Mouse (Mus musculus): ENCODE measurements around the gene Med15. TPM values are rescaled to one million over a fixed set of nuclear protein-coding genes. Genes with fewer than 3 reads are reported as not detected.

Med15 gene
- total RNA-seq (2014; rRNA removed) (45.6 and 48.5 TPM in 2 replicates), polyA plus RNA-seq (2015; fragmentation: Nextera tagmentation; extraction: Ambion mirVana) (40.9 and 46.9 TPM in 2 replicates)

DNA sequence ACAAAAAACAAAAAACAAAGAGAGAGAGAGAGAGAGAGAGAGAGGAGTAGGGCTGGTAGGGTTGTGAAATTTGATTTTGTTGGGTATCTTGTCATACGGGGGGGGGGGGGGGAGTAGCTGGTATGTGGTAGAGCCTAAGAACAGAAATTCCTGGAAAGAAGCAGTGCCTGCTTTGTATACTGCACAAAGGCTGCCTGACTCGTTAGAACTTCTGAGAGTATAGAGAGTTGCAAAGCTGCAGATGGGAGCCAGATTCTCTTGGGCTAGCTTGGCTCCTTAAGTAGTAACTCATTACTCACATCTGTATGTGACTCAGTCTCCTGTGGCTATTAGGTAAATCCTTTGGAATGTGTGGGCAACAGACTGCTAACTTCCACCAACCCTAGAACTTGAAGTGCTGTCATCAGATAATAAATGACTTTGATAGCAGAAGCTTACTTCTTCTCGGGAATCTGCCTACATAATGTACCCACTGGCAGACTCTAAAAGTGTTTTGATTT is at the start of gene Med15:
Gene Med15, minus strand, starts transcription at position 51 of the 500 bp plus-strand sequence.
- no peak for TF ChIP-seq CTCF (IDR thresholded peaks at IDR 0.05; ENCODE audit: low read depth)
- Histone ChIP-seq H3K9me3 (ENCODE audit: low read length) (no peaks in the 10 kb centered on the region), H3K9ac (no peak within 1 kb of the TSS), H3K4me2 (ENCODE audit: low read depth) (no peak within 1 kb of the TSS), H3K4me1 (ENCODE audit: insufficient read depth) (no peaks in the 10 kb centered on the region), H3K4me3 (ENCODE audit: low read depth, low read length) (no peak within 1 kb of the TSS), H3K36me3 (ENCODE audit: insufficient read depth) (no peaks in the 10 kb centered on the region), H3K27ac (ENCODE audit: low read depth, low read length) (no peak within 1 kb of the TSS), H3K27me3 (ENCODE audit: insufficient read depth, low read length) (no peaks in the 10 kb centered on the region)
- DNase-seq (no peak), ATAC-seq (no peak)
- WGBS = 47% methylated on average over 3 of the region's 3 CpGs

- TF ChIP-seq CTCF (IDR thresholded peaks at IDR 0.05; ENCODE audit: low read depth) = no peak
- no peak overlapping the region for H3K9ac ChIP-seq
- no peaks in the 10 kb centered on the region for H3K27me3 ChIP-seq (ENCODE audit: insufficient read depth, low read length)
- H3K36me3 ChIP-seq (ENCODE audit: insufficient read depth) = peaks cover 63% of the 10 kb centered on the region
- ATAC-seq (no peak), DNase-seq (no peak)
- WGBS = 94% methylated on average over 1 of the region's 1 CpGs
- H3K9me3 ChIP-seq (ENCODE audit: low read length) = no peaks in the 10 kb centered on the region
- H3K4me3 ChIP-seq (ENCODE audit: low read depth, low read length) = no peak overlapping the region
- no peak overlapping the region for H3K4me2 ChIP-seq (ENCODE audit: low read depth)
- no peak overlapping the region for H3K27ac ChIP-seq (ENCODE audit: low read depth, low read length)
- no peaks in the 10 kb centered on the region for H3K4me1 ChIP-seq (ENCODE audit: insufficient read depth)
Measured at GRCm38 (mm10) chr16:17779692-17780091, 47.0 kb upstream of the Med15 start.

GRCm38 (mm10) chr16:17778223-17778622 is 45.5 kb upstream of the Med15 start:
- no peaks in the 10 kb centered on the region for H3K27me3 ChIP-seq (ENCODE audit: insufficient read depth, low read length)
- no peak overlapping the region for H3K4me2 ChIP-seq (ENCODE audit: low read depth)
- no peak for TF ChIP-seq CTCF (IDR thresholded peaks at IDR 0.05; ENCODE audit: low read depth)
- no peaks in the 10 kb centered on the region for H3K4me1 ChIP-seq (ENCODE audit: insufficient read depth)
- H3K4me3 ChIP-seq (ENCODE audit: low read depth, low read length) = no peak overlapping the region
- 92% methylated on average over 4 of the region's 4 CpGs for WGBS
- no peak overlapping the region for H3K9ac ChIP-seq
- H3K27ac ChIP-seq (ENCODE audit: low read depth, low read length) = no peak overlapping the region
- no peak for DNase-seq
- peaks cover 63% of the 10 kb centered on the region for H3K36me3 ChIP-seq (ENCODE audit: insufficient read depth)
- no peaks in the 10 kb centered on the region for H3K9me3 ChIP-seq (ENCODE audit: low read length)
- no peak for ATAC-seq

GRCm38 (mm10) chr16:17776828-17777227 is 44.1 kb upstream of the Med15 start:
- ATAC-seq = no peak
- Histone ChIP-seq H3K9ac (no peak overlapping the region), H3K4me2 (ENCODE audit: low read depth) (no peak overlapping the region), H3K9me3 (ENCODE audit: low read length) (no peaks in the 10 kb centered on the region), H3K27ac (ENCODE audit: low read depth, low read length) (no peak overlapping the region), H3K4me3 (ENCODE audit: low read depth, low read length) (no peak overlapping the region), H3K27me3 (ENCODE audit: insufficient read depth, low read length) (no peaks in the 10 kb centered on the region), H3K36me3 (ENCODE audit: insufficient read depth) (peaks cover 63% of the 10 kb centered on the region), H3K4me1 (ENCODE audit: insufficient read depth) (no peaks in the 10 kb centered on the region)
- peak; percentile 65 for TF ChIP-seq CTCF (IDR thresholded peaks at IDR 0.05; ENCODE audit: low read depth)
- WGBS = 65% methylated on average over 11 of the region's 11 CpGs
- no peak for DNase-seq

DNA sequence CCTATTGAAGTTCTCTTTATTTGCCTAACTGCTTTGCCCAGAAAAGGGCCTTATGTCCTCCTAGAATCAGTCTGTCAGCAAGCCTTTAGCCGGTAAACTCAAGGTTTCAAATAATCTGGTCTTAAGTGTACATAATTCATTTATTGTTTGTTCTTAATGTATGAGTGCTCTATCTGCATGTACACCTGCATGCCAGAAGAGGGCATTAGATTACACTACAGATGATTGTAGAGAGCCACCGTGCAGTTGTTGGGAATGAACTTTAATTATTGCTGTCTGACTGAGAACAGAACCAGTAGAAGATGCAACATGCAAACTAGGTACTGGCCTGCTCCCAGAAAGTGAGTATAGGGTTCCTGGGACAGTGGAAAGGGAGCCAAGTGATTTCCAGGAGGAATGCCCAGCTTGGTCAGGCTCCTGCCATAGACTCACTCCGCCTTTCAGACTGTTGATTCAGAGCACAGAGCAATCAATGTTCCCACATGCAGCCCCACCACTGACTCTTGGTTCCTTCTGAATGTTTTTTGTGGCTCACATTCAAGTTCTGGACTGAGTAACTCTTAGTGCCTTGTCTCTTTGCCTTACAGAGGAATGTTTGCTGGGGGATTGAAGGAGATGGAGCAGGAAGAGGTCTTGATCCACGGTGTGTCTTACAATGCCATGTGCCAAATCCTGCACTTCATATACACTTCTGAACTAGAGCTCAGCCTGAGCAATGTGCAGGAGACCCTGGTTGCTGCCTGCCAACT is 38.6 kb upstream of the Med15 start:
- no peaks in the 10 kb centered on the region for H3K9me3 ChIP-seq (ENCODE audit: low read length)
- 0 out of 2 replicates have a peak, but pooled peaks have one; percentile 36 for ATAC-seq

GRCm38 (mm10) chr16:17768834-17769233 is 36.1 kb upstream of the Med15 start:
- DNase-seq = peak; percentile 19
- no peak overlapping the region for H3K4me2 ChIP-seq (ENCODE audit: low read depth)

More for the DNA sequence above, 38.6 kb upstream of the Med15 start:
- Histone ChIP-seq H3K9ac (no peak overlapping the region), H3K27ac (ENCODE audit: low read depth, low read length) (no peak overlapping the region), H3K36me3 (ENCODE audit: insufficient read depth) (peaks cover 30% of the 10 kb centered on the region), H3K4me3 (ENCODE audit: low read depth, low read length) (no peak overlapping the region), H3K27me3 (ENCODE audit: insufficient read depth, low read length) (no peaks in the 10 kb centered on the region), H3K4me1 (ENCODE audit: insufficient read depth) (no peaks in the 10 kb centered on the region), H3K4me2 (ENCODE audit: low read depth) (no peak overlapping the region)
- TF ChIP-seq CTCF (IDR thresholded peaks at IDR 0.05; ENCODE audit: low read depth) = peak; percentile 48
- DNase-seq = no peak
- 69% methylated on average over 4 of the region's 4 CpGs for WGBS

DNA sequence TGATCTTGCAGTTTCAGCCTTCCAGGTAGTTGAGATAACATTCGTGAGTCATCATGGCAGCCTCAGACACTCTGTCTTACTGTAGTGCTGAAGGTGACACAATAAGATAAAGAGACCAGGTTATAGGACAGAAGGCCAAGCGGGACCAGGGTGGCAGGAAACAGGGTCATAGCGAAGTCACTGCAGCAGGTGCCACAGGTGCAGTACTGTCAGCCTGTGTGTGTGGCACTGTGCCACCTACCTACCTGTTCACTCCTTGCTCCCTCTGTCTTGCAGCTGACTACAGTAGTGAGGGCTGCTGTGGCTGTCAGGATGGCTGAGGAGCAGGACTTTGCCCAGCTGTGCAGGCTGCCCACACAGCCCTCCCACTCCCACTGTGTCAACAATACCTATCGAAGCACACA is 31.4 kb upstream of the Med15 start:
- ATAC-seq (no peak), DNase-seq (no peak)
- WGBS = 92% methylated on average over 4 of the region's 4 CpGs
- Histone ChIP-seq H3K36me3 (ENCODE audit: insufficient read depth) (peaks cover 7% of the 10 kb centered on the region), H3K9ac (no peak overlapping the region), H3K27me3 (ENCODE audit: insufficient read depth, low read length) (no peaks in the 10 kb centered on the region), H3K4me3 (ENCODE audit: low read depth, low read length) (no peak overlapping the region), H3K4me1 (ENCODE audit: insufficient read depth) (peaks cover 9% of the 10 kb centered on the region; the same call in 1 of the 2 replicates), H3K9me3 (ENCODE audit: low read length) (no peaks in the 10 kb centered on the region), H3K4me2 (ENCODE audit: low read depth) (no peak overlapping the region), H3K27ac (ENCODE audit: low read depth, low read length) (no peak overlapping the region)
- TF ChIP-seq CTCF (IDR thresholded peaks at IDR 0.05; ENCODE audit: low read depth) = no peak

More at GRCm38 (mm10) chr16:17768834-17769233, 36.1 kb upstream of the Med15 start:
- peak; percentile 68 for ATAC-seq
- Histone ChIP-seq H3K9ac (no peak overlapping the region), H3K4me1 (ENCODE audit: insufficient read depth) (no peaks in the 10 kb centered on the region), H3K27ac (ENCODE audit: low read depth, low read length) (no peak overlapping the region), H3K9me3 (ENCODE audit: low read length) (no peaks in the 10 kb centered on the region), H3K27me3 (ENCODE audit: insufficient read depth, low read length) (no peaks in the 10 kb centered on the region), H3K36me3 (ENCODE audit: insufficient read depth) (peaks cover 26% of the 10 kb centered on the region), H3K4me3 (ENCODE audit: low read depth, low read length) (no peak overlapping the region)
- WGBS = 75% methylated on average over 7 of the region's 7 CpGs
- TF ChIP-seq CTCF (IDR thresholded peaks at IDR 0.05; ENCODE audit: low read depth) = no peak
